Mouse (Mus musculus) midbrain, embryonic 11.5 days (tissue): ENCODE results near the gene Wwox. TPM values are rescaled to one million over a fixed set of nuclear protein-coding genes. Genes with fewer than 3 reads are reported as not detected.

Experiments
- ATAC-seq: fragments of 200-750 bp; cut with Nextera tagmentation; 2 replicates; pipeline ENCODE4 v1.8.0; 2017; ENCODE audit warnings: moderate TSS enrichment, moderate library complexity; ENCODE audit not compliant: low FRiP score
- DNase-seq: peaks from one replicate; pipeline ENCODE4 v3.0.0; 2015; ENCODE audit warnings: low spot score; ENCODE audit errors: missing footprints
- H3K27ac ChIP-seq: fragments of 300-500 bp; sonication (generic); 2 replicates; pipeline ENCODE4 v1.5.1; 2014; ENCODE audit warnings: low read depth, low read length
- H3K27me3 ChIP-seq: fragments of 300-500 bp; sonication (generic); 2 replicates; pipeline ENCODE4 v1.6.1; 2014; ENCODE audit warnings: mild to moderate bottlenecking, low read length, moderate library complexity, mixed read lengths; ENCODE audit not compliant: control insufficient read depth, insufficient read depth
- H3K36me3 ChIP-seq: fragments of 300-500 bp; sonication (generic); 2 replicates; pipeline ENCODE4 v1.6.1; 2014; ENCODE audit warnings: mild to moderate bottlenecking, low read length, moderate library complexity, mixed read lengths; ENCODE audit not compliant: control insufficient read depth, insufficient read depth
- H3K4me1 ChIP-seq: fragments of 300-500 bp; sonication (generic); 2 replicates; pipeline ENCODE4 v1.6.1; 2014; ENCODE audit warnings: low read length; ENCODE audit not compliant: control insufficient read depth, insufficient read depth
- H3K4me2 ChIP-seq: fragments of 300-500 bp; sonication (generic); 2 replicates; pipeline ENCODE4 v1.6.1; 2014; ENCODE audit warnings: mild to moderate bottlenecking, moderate library complexity
- H3K4me3 ChIP-seq: fragments of 300-500 bp; sonication (generic); 2 replicates; pipeline ENCODE4 v1.5.1; 2014; ENCODE audit warnings: low read depth, low read length
- H3K9ac ChIP-seq: fragments of 300-500 bp; sonication (generic); 2 replicates; pipeline ENCODE4 v1.6.1; 2014; ENCODE audit warnings: low read length
- H3K9me3 ChIP-seq: fragments of 300-500 bp; sonication (generic); 2 replicates; pipeline ENCODE4 v1.6.1; 2016; ENCODE audit warnings: low read length; ENCODE audit not compliant: control insufficient read depth
- WGBS: fragments of 180-500 bp; shearing (Covaris S2); extraction: QIAGEN DNeasy Blood & Tissue Kit; methylation state at CpG from one replicate; pipeline ENCODE4 v1.1.7; 2014; 5-methylcytosine and 5-hydroxymethylcytosine counted together
- polyA plus RNA-seq: library from polyadenylated mRNA; unstranded; fragments of >200 nt; fragmentation: Nextera tagmentation; extraction: Ambion mirVana; gene quantifications from 2 replicates; pipeline ENCODE4 v1.2.1, GENCODE M21; 2014

Wwox gene
- polyA plus RNA-seq, 1 experiment from 2014 or later: 12.1 TPM

DNA sequence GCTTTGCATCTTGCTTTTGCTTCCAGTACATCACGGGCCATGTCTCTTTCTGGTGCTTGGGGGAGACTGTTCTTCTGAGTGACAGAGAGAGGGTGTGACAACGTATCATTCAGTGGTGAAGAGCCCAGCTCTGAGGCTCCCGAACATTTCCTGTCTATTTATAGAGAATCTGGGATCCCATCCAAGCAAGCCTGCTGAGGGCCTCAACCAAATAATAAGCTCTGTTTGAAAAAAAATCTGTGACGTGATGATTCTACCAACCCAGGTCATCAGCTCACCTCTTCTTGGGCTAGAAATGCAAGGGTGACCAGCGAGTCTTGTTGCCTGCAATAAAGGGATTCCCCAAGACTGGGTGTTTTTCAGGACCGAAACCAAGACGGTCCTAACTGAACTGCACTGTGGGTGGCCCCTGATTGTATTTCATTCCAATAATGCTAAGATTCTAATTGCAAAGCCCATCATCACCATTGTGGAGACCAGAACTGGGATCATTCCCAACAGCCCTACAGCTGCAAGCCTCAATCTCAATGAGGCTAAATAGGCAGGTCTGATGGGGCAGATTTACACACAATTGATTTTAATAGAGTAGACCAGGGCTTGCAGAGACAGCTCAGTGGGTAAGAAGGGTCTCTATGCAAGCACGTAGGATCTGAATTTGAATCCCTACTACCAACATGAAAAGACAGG, 936.0 kb downstream of the Wwox start:
- H3K27me3 ChIP-seq: no peaks in the 10 kb centered on the region
- no peak for DNase-seq
- H3K9me3 ChIP-seq: no peaks in the 10 kb centered on the region
- H3K4me3 ChIP-seq: no peak overlapping the region
- 79% methylated on average over 8 of the region's 8 CpGs for WGBS
- peak overlapping the region; percentile 14; the same call in 1 of the 2 replicates for H3K27ac ChIP-seq
- H3K36me3 ChIP-seq: no peaks in the 10 kb centered on the region
- peaks cover 5% of the 10 kb centered on the region; the same call in 1 of the 2 replicates for H3K4me1 ChIP-seq
- ATAC-seq: no peak
- no peak overlapping the region for H3K4me2 ChIP-seq
- no peak overlapping the region for H3K9ac ChIP-seq

DNA sequence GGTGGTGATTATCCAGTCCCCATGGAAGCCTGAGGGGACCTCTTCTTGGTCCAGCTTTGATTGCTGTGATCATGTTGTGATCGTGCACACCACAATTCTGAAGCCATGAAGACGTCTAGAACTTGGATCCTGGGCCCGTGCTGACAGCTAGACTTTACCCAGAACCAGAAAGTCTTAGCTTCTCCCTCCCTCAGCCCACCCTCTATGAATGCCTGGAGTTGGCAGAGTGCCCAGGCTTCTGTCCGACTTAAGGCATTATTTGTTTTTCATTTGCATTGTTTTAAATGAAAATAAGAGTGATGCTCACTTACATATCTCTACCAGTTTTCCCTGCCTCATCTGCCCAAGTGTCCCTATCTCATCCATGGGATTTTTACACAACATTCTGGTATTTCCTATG, 937.9 kb downstream of the Wwox start:
- DNase-seq (peak; percentile 76), ATAC-seq (no peak)
- Histone ChIP-seq H3K9ac (no peak overlapping the region), H3K4me2 (no peak overlapping the region), H3K9me3 (no peaks in the 10 kb centered on the region), H3K27ac (no peak overlapping the region), H3K36me3 (no peaks in the 10 kb centered on the region), H3K27me3 (no peaks in the 10 kb centered on the region), H3K4me3 (no peak overlapping the region), H3K4me1 (peaks cover 5% of the 10 kb centered on the region; the same call in 1 of the 2 replicates)
- 73% methylated on average over 4 of the region's 4 CpGs for WGBS

DNA sequence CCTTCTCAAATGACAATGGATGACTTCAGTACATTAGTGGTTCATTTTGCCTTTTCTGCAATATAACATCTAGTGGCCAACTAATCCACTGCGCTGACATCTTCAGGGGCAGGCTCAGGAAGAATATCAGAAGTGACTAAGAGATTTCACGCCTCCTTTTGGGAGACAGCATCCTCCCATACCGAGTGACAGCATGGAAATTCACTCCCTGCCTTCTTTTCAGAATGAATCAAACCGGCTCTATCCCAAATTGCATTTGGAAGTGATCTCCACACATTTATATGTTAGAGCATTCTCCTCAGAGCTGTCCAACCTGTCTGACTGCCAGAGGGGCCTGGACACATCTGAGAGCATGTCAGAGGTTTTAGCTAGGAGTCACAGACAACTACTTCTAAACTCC, 940.6 kb downstream of the Wwox start:
- no peak overlapping the region for H3K27ac ChIP-seq
- no peaks in the 10 kb centered on the region for H3K36me3 ChIP-seq
- ATAC-seq: no peak
- H3K4me3 ChIP-seq: no peak overlapping the region
- H3K9me3 ChIP-seq: no peaks in the 10 kb centered on the region
- H3K27me3 ChIP-seq: no peaks in the 10 kb centered on the region
- WGBS: 49% methylated on average over 4 of the region's 4 CpGs
- DNase-seq: peak; percentile 77
- peaks cover 3% of the 10 kb centered on the region; the same call in 1 of the 2 replicates for H3K4me1 ChIP-seq
- no peak overlapping the region for H3K9ac ChIP-seq
- no peak overlapping the region for H3K4me2 ChIP-seq

DNA sequence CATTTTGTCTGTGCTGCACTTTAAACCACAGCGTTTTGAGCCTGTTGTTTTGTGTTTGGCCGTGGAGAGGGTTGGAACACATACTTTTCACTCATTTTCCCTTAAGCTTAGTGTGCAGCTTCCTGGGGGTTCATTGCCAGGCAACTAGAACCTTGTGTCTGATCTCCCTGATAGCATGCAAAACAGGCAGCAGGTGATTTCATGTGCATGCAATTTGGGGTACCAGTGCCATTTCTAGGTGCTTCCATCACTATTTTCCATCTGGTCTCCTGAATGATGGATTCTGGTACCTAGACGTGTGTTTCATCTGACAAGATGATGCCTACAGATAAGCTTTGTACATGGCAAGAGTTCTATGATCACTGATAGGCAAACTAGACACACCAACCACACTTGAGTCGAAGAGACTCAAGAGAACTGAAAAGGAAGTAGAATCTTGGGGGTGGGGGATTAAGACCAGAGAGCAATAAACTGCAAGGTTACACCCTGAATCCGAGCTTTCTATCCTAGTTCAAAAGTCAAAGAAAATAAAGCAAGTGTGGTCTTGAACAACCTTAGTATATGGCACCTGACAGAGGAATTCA, 951.6 kb downstream of the Wwox start:
- no peak overlapping the region for H3K4me2 ChIP-seq

DNA sequence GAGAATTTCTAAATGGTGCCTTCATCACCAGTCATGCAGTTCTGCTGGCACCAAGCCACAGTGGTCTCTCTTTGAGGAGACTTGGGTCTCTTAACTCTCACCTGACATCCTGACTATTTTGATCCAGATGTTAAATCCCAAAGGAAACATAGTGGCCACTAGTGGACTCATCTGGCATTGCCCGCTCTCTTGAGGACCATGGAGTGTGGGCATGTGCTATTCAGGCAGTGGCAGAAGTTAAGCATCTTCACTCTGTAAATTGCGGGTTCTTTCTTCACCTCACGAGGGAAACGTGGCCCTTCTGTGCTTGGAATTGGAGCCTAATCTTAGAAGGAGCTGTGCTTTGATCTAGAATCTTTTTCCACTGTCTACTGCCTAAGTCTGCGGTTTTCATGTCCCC, 956.4 kb downstream of the Wwox start:
- no peak overlapping the region for H3K27ac ChIP-seq
- H3K4me3 ChIP-seq: no peak overlapping the region
- H3K9me3 ChIP-seq: no peaks in the 10 kb centered on the region
- H3K9ac ChIP-seq: no peak overlapping the region
- H3K4me2 ChIP-seq: no peak overlapping the region
- no peaks in the 10 kb centered on the region for H3K4me1 ChIP-seq
- DNase-seq: peak; percentile 79
- no peaks in the 10 kb centered on the region for H3K27me3 ChIP-seq
- no peaks in the 10 kb centered on the region for H3K36me3 ChIP-seq
- ATAC-seq: no peak
- whole genome bisulfite sequencing: 79% methylated on average over 5 of the region's 5 CpGs

More for the DNA sequence above, 951.6 kb downstream of the Wwox start:
- Histone ChIP-seq H3K9ac (no peak overlapping the region), H3K27ac (no peak overlapping the region), H3K4me3 (no peak overlapping the region), H3K36me3 (no peaks in the 10 kb centered on the region), H3K9me3 (no peaks in the 10 kb centered on the region), H3K27me3 (no peaks in the 10 kb centered on the region), H3K4me1 (no peaks in the 10 kb centered on the region)
- ATAC-seq: no peak
- WGBS: 87% methylated on average over 5 of the region's 5 CpGs
- no peak for DNase-seq

DNA sequence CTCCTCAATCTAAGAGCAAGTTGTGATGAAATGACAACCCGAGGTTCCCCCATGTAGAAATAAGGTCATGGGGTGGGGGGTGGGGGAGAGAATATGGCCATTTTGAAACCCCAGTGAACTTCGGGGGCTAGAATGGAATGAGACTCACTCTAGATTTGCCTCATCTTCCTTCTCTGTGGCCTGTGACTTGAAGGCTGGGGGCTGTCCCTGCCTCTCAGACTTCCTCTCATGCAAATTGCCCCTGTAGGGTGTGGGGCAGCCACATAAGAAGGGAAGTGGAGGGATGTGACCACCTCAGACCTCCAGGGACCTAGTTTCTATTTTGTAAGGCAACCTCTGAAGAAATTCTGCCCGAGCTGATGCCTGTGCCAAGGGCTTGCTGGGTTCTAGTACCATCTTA, 958.5 kb downstream of the Wwox start:
- Histone ChIP-seq H3K27ac (no peak overlapping the region), H3K9ac (no peak overlapping the region), H3K4me1 (no peaks in the 10 kb centered on the region), H3K27me3 (no peaks in the 10 kb centered on the region), H3K4me2 (no peak overlapping the region), H3K4me3 (no peak overlapping the region), H3K9me3 (no peaks in the 10 kb centered on the region), H3K36me3 (no peaks in the 10 kb centered on the region)
- WGBS: 81% methylated on average over 3 of the region's 3 CpGs
- DNase-seq (no peak), ATAC-seq (no peak)

DNA sequence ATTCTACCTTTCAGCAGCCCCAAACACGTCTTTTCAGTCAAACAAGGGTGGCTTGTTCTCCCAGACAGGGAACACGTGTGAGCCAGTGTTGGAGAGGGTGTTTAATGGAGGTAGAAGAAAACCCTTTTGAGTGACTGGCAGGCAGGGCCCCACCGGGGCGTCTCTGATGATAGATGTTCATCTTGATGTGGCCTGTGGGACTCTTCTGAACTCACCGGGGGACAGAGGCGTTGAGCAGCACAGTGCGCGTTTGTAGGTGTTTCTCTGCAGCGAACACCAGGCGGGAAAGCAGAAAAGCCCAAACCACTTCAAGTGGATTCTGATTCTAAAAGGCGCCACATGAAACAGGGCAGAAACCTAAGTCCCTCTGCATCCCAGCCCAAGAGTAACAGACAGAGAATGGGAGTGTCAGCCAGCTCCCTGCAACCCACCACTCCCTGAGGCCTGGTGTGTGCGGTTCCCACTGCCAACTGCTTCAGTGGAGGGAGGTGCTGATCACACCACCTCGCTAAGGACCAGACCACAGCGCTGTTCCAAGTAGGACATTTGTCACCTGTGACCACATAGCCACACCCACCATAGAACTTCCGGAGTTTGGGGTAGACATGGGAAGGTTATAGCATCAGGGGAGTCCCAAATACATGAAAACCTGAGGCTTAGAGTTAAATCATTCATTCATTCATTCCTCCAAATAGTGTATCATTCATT, 960.7 kb downstream of the Wwox start:
- no peaks in the 10 kb centered on the region for H3K36me3 ChIP-seq
- no peak overlapping the region for H3K27ac ChIP-seq
- no peaks in the 10 kb centered on the region for H3K4me1 ChIP-seq
- H3K9me3 ChIP-seq: no peaks in the 10 kb centered on the region
- H3K4me2 ChIP-seq: no peak overlapping the region
- DNase-seq (peak; percentile 65), ATAC-seq (no peak)
- H3K4me3 ChIP-seq: no peak overlapping the region
- no peak overlapping the region for H3K9ac ChIP-seq
- 88% methylated on average over 15 of the region's 15 CpGs for WGBS
- no peaks in the 10 kb centered on the region for H3K27me3 ChIP-seq
